In genomic region chr12:105010213-105010790, GRCm38 (mm10) we compare ENCODE assay signal across 8 mouse cellular contexts. TPM values are rescaled to one million over a fixed set of nuclear protein-coding genes. Genes with fewer than 3 reads are reported as not detected.
DNase-seq lines count a peak whose midpoint lies in the region; ATAC-seq and TF ChIP-seq lines count a peak whose summit lies in the region.

No protein-coding gene starts in this region.

- H3K9ac ChIP-seq in kidney, embryonic 14.5 days (ENCODE audit: low read depth, low read length) = peak overlapping the region; percentile 60
- peak overlapping the region; percentile 73 for H3K9ac ChIP-seq in intestine, embryonic 16.5 days (ENCODE audit: low read depth, low read length)
- H3K9ac ChIP-seq in neural tube, embryonic 11.5 days (ENCODE audit: low read length) = no peak overlapping the region

- peak; percentile 44 for ATAC-seq in kidney, embryonic 14.5 days (ENCODE audit: low FRiP score, low TSS enrichment)
- peak; percentile 6; the same call in 1 of the 2 replicates for ATAC-seq in intestine, embryonic 16.5 days
- peak; percentile 13; the same call in 1 of the 2 replicates for ATAC-seq in neural tube, embryonic 11.5 days (ENCODE audit: insufficient read depth, low FRiP score, low TSS enrichment)

- H3K4me3 ChIP-seq in kidney, embryonic 14.5 days (ENCODE audit: low read length) = peak overlapping the region; percentile 64
- H3K4me3 ChIP-seq in cortical plate, adult 2 months (ENCODE audit: insufficient read depth, low read length) = peak overlapping the region; percentile 55
- H3K4me3 ChIP-seq in intestine, embryonic 16.5 days (ENCODE audit: low read length) = peak overlapping the region; percentile 71
- peak overlapping the region; percentile 51 for H3K4me3 ChIP-seq in neural tube, embryonic 11.5 days (ENCODE audit: low read depth, low read length)

- no peak for DNase-seq in kidney, postnatal 4 days
- no peak for DNase-seq in neural tube, embryonic 11.5 days (ENCODE audit: low spot score)
- DNase-seq in right cerebral cortex, postnatal 14 days = no peak
- no peak for DNase-seq in kidney, postnatal 14 days
- no peak for DNase-seq in frontal cortex, adult 2 months (ENCODE audit: extremely low spot score in 1 of 2, low spot score in 1 of 2)

- WGBS in kidney, embryonic 14.5 days = 16% methylated on average over 9 of the region's 9 CpGs
- 19% methylated on average over 9 of the region's 9 CpGs for WGBS in intestine, embryonic 16.5 days
- 18% methylated on average over 9 of the region's 9 CpGs for WGBS in neural tube, embryonic 11.5 days

- peaks cover 17% of the 10 kb centered on the region for H3K27me3 ChIP-seq in kidney, embryonic 14.5 days (ENCODE audit: control insufficient read depth, insufficient read depth, low read length)
- H3K27me3 ChIP-seq in intestine, embryonic 16.5 days (replicated peaks; ENCODE audit: control insufficient read depth, insufficient read depth, low read length) = peaks cover 7% of the 10 kb centered on the region; the same call in 1 of the 2 replicates
- peaks cover 29% of the 10 kb centered on the region for H3K27me3 ChIP-seq in neural tube, embryonic 11.5 days (ENCODE audit: control insufficient read depth, insufficient read depth, low read length)

- no peaks in the 10 kb centered on the region for H3K36me3 ChIP-seq in kidney, embryonic 14.5 days (ENCODE audit: control insufficient read depth, insufficient read depth, low read length)
- no peaks in the 10 kb centered on the region for H3K36me3 ChIP-seq in intestine, embryonic 16.5 days (ENCODE audit: control insufficient read depth, insufficient read depth, low read length)
- H3K36me3 ChIP-seq in neural tube, embryonic 11.5 days (ENCODE audit: control insufficient read depth, insufficient read depth, low read length) = no peaks in the 10 kb centered on the region

- H3K9me3 ChIP-seq in kidney, embryonic 14.5 days (ENCODE audit: control insufficient read depth, low read length) = no peaks in the 10 kb centered on the region
- H3K9me3 ChIP-seq in intestine, embryonic 16.5 days (ENCODE audit: control insufficient read depth, low read length) = no peaks in the 10 kb centered on the region
- no peaks in the 10 kb centered on the region for H3K9me3 ChIP-seq in neural tube, embryonic 11.5 days (ENCODE audit: control insufficient read depth, low read length)

- H3K4me1 ChIP-seq in kidney, embryonic 14.5 days (ENCODE audit: control insufficient read depth, insufficient read depth, low read length) = 0 out of 2 replicates have a peak, but pooled peaks cover 2% of the 10 kb centered on the region
- H3K4me1 ChIP-seq in cortical plate, adult 2 months (ENCODE audit: control insufficient read depth, insufficient read depth, low read length) = peaks cover 3% of the 10 kb centered on the region
- H3K4me1 ChIP-seq in intestine, embryonic 16.5 days (ENCODE audit: control insufficient read depth, insufficient read depth, low read length) = peaks cover 11% of the 10 kb centered on the region
- peaks cover 7% of the 10 kb centered on the region for H3K4me1 ChIP-seq in neural tube, embryonic 11.5 days (ENCODE audit: control insufficient read depth, insufficient read depth, low read length)

- no peak for TF ChIP-seq CTCF in cortical plate, adult 2 months (IDR thresholded peaks at IDR 0.05; ENCODE audit: extremely low read depth, insufficient read depth, low read length)

- H3K27ac ChIP-seq in kidney, embryonic 14.5 days (ENCODE audit: low read depth, low read length) = no peak overlapping the region
- no peak overlapping the region for H3K27ac ChIP-seq in cortical plate, adult 2 months (ENCODE audit: insufficient read depth, low read length)
- no peak overlapping the region for H3K27ac ChIP-seq in intestine, embryonic 16.5 days (ENCODE audit: low read length)
- H3K27ac ChIP-seq in neural tube, embryonic 11.5 days (ENCODE audit: low read depth, low read length) = no peak overlapping the region

- H3K4me2 ChIP-seq in kidney, embryonic 14.5 days (replicated peaks; ENCODE audit: low read depth, low read length) = peak overlapping the region; percentile 94
- peak overlapping the region; percentile 95 for H3K4me2 ChIP-seq in intestine, embryonic 16.5 days (ENCODE audit: low read depth, low read length)
- peak overlapping the region; percentile 76 for H3K4me2 ChIP-seq in neural tube, embryonic 11.5 days (ENCODE audit: low read depth)

- TF ChIP-seq POLR2A in cortical plate, adult 2 months (IDR thresholded peaks at IDR 0.05; ENCODE audit: extremely low read depth, insufficient read depth, low read length) = no peak

RNA-seq across cellular contexts. Expression of gene Syne3, which starts 0.7 kb away (rescaled TPM):
- polyA plus RNA-seq in kidney, embryonic 14.5 days (2014; fragmentation: Nextera tagmentation; extraction: Ambion mirVana) = 0.24 and 0.51 TPM in 2 replicates
- polyA plus RNA-seq in cortical plate, adult 2 months (2012; rRNA removed) = 0.68 and 0.90 TPM in 2 replicates
- 0.51 and 0.66 TPM in 2 replicates for polyA plus RNA-seq in intestine, embryonic 16.5 days (2015; fragmentation: Nextera tagmentation; extraction: Ambion mirVana)
- polyA plus RNA-seq in neural tube, embryonic 11.5 days (2014; fragmentation: Nextera tagmentation; extraction: Ambion mirVana) = 0.05 and 0.18 TPM in 2 replicates
- 0.76 and 0.92 TPM in 2 replicates for polyA plus RNA-seq in frontal cortex, adult 2 months (2012; rRNA removed)

RNA-seq across cellular contexts. Expression of gene Glrx5, which starts 22.2 kb away (rescaled TPM):
- 161 and 195 TPM in 2 replicates for polyA plus RNA-seq in kidney, embryonic 14.5 days (2014; fragmentation: Nextera tagmentation; extraction: Ambion mirVana)
- polyA plus RNA-seq in cortical plate, adult 2 months (2012; rRNA removed) = 64.3 and 69.7 TPM in 2 replicates
- polyA plus RNA-seq in intestine, embryonic 16.5 days (2015; fragmentation: Nextera tagmentation; extraction: Ambion mirVana) = 185 and 199 TPM in 2 replicates
- 192 and 194 TPM in 2 replicates for polyA plus RNA-seq in neural tube, embryonic 11.5 days (2014; fragmentation: Nextera tagmentation; extraction: Ambion mirVana)
- 56.0 and 67.3 TPM in 2 replicates for polyA plus RNA-seq in frontal cortex, adult 2 months (2012; rRNA removed)
